Mouse (Mus musculus) bone marrow, adult 2 months (tissue): ENCODE data around the gene Kcnk5. TPM values are rescaled to one million over a fixed set of nuclear protein-coding genes. Genes with fewer than 3 reads are reported as not detected.

ENCODE experiments used
- H3K27ac ChIP-seq: fragments of 200-500 bp; 2 replicates; pipeline ENCODE4 v1.5.1; 2012; ENCODE audit warnings: low read depth, mild to moderate bottlenecking, control low read depth, inconsistent platforms, low read length; ENCODE audit not compliant: control insufficient read depth, poor library complexity, insufficient read depth
- H3K4me1 ChIP-seq: fragments of 200-500 bp; 2 replicates; pipeline ENCODE4 v1.6.1; 2011; ENCODE audit warnings: low read length; ENCODE audit not compliant: control insufficient read depth, insufficient read depth
- H3K4me3 ChIP-seq: fragments of 200-500 bp; replicated peaks from 2 replicates; pipeline ENCODE3; 2011; ENCODE audit warnings: mild to moderate bottlenecking, low read depth, low read length, control low read depth; ENCODE audit not compliant: control insufficient read depth
- CTCF ChIP-seq: fragments of 200-500 bp; IDR thresholded peaks from 2 replicates; pipeline ENCODE4 v1.5.1; 2011; ENCODE audit warnings: low read length, control low read depth; ENCODE audit not compliant: control insufficient read depth, insufficient read depth
- POLR2A ChIP-seq: fragments of 200-500 bp; IDR thresholded peaks from 2 replicates; pipeline ENCODE4 v1.6.1; 2011; ENCODE audit warnings: low read depth, mild to moderate bottlenecking, control low read depth, low read length, borderline replicate concordance; ENCODE audit not compliant: control insufficient read depth
- WGBS: fragments of 180-500 bp; shearing (Covaris S2); methylation state at CpG from one replicate; pipeline ENCODE4 v1.1.7; 2018; 5-methylcytosine and 5-hydroxymethylcytosine counted together
- polyA plus RNA-seq: library from polyadenylated mRNA; stranded (reverse); fragments of >200 nt; gene quantifications from 2 replicates; pipeline ENCODE4 v1.2.4, GENCODE M21; 2011; ENCODE audit warnings: low replicate concordance; ENCODE audit not compliant: missing spikeins, insufficient read depth, insufficient read length

Gene Kcnk5
- polyA plus RNA-seq, 1 experiment, result 5.4 TPM

DNA sequence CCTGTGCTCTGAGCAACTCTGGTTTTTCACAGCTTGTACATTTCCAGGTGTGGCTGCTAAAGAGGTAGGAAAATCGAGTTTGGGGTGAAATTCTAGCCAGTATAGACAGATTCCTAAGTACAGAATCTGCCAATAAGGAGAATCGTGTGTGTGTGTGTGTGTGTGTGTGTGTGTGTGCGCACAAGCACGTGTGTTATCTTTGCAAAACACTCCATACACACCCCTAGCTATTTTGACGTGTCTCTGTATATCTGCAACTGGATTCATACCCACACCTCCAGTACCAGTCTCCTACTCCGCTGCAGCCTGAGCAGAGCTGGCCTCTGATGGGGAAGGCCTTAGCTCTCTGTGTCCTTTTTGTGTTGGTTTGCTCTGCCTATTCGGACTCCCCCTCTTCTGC is 28.3 kb upstream of the Kcnk5 start:
- TF ChIP-seq POLR2A (no peak), CTCF (no peak)
- WGBS, result 65% methylated on average over 7 of the region's 7 CpGs
- H3K4me1 ChIP-seq, result no peaks in the 10 kb centered on the region
- no peak overlapping the region for H3K4me3 ChIP-seq
- H3K27ac ChIP-seq, result no peak overlapping the region

DNA sequence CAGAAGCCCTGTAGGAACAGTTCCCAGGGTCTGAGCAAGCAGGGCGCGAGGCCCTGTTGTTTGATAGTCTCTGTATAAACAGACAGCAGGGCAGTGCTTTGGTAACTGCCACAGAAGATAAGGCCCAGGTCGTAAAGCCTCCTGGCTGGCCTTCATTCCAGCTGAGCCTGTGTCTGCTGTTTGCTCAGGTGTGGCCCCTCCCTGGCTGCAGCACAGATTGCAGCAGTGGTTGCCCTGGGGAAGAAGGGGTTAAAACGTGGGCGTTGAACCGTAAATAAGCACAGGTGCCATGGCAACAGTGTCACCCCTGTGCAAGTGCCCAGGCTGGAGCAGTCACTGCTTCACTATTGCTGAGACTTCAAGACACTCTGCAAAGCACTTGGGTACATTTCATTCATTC is 26.8 kb upstream of the Kcnk5 start:
- WGBS, result 63% methylated on average over 6 of the region's 6 CpGs
- no peak overlapping the region; the same call in 1 of the 2 replicates for H3K27ac ChIP-seq
- H3K4me3 ChIP-seq, result no peak overlapping the region

DNA sequence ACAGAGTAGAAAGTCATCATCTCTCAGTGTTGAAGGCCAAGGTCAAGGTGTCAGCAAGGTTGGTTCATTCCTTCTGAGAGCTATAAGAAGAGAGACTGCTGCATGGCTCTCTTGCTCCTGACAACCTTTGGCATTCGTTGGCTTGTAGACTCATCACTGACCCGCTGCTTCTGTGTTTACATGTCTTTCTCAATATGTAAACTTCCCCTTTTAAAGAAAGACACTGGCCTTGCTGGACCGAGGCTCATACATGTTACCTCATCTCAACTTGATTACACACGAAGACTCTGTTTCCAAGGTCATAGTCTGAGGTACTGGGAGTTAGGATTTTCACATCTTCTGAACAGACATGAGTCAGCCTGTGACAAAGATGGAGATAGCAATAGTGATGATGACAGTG is 24.1 kb upstream of the Kcnk5 start:
- Histone ChIP-seq H3K4me1 (no peaks in the 10 kb centered on the region), H3K27ac (no peak overlapping the region), H3K4me3 (no peak overlapping the region)
- no peak for TF ChIP-seq CTCF
- no peak for TF ChIP-seq POLR2A
- WGBS, result 59% methylated on average over 4 of the region's 4 CpGs

More for the DNA sequence above, 26.8 kb upstream of the Kcnk5 start:
- TF ChIP-seq CTCF (no peak), POLR2A (no peak)
- H3K4me1 ChIP-seq, result no peaks in the 10 kb centered on the region

DNA sequence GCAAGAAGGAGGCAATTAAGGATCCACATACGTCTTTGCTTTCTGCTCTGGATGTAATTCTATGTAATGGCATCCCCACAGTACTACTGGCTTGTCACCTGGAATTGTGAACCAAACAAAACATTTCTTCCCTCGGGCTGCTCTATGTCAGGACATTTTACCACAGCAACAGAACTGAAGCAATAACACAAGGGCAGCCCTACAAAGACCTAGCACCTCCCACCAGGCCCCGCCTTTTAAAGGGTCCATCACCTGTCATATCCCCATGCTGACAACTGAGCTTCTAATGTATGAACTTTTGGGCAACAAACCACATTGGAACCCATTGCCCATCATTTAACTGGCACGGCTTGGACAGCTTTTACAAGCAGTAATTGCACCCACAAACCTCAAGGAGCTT is 21.7 kb upstream of the Kcnk5 start:
- Histone ChIP-seq H3K4me3 (no peak overlapping the region), H3K27ac (no peak overlapping the region), H3K4me1 (no peaks in the 10 kb centered on the region)
- 41% methylated on average over 4 of the region's 4 CpGs for WGBS
- TF ChIP-seq CTCF (no peak), POLR2A (no peak)

DNA sequence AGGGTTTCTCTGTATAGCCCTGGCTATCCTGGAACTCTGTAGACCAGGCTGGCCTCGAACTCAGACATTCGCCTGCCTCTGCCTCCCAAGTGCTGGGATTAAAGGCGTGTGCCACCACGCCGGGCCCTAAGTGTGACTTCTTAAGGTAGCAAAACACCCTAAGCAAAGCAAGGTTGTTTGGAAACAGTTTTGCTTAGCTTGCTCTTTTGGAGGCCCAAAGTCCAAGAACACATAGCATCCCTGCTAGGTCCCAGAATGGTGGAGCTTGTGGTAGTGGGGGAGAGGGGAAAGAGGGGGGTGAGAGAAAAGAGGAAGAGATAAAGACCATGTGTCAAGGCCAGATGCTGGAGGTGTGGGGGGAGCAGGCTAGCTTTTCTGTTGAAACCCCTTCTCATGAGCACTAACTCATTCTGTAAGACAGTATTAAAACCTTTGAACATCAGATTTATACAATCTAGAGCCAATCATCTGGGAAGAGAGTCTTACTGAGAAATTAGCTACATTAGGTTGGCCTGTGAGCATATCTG is 21.1 kb upstream of the Kcnk5 start:
- Histone ChIP-seq H3K4me1 (no peaks in the 10 kb centered on the region), H3K4me3 (no peak overlapping the region), H3K27ac (no peak overlapping the region)
- TF ChIP-seq CTCF, result no peak
- TF ChIP-seq POLR2A, result no peak
- 75% methylated on average over 5 of the region's 5 CpGs for WGBS

DNA sequence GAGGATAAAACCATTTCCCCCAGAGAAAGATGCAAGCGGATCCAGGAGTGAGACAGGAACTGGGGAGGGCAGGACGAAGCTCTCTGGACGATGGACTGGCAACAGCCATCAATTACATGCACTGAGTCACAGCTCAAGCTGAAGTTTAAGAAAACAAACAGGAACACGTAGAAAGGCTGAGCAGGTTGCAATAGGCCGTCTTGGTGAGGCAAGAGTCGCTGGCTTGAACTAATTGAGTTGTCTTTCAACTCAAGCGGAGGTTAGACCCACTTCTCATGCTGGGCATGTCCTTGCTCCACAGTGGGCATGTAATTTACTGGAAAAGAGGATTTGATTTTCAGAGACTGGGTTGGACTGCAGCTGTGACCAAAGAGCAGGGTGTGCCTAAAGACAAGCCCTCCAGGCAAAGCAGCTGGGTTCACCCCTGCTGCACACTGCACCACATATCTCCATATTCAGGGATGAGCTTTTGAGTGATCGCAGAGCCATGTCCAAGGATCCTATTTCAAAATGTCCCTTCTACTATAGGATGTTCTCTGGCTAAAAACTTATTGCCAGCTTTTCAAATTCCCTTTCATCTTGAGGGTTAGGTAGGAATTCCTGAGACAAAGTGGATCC is 19.6 kb upstream of the Kcnk5 start:
- H3K27ac ChIP-seq, result no peak overlapping the region
- no peaks in the 10 kb centered on the region; the same call in 1 of the 2 replicates for H3K4me1 ChIP-seq
- TF ChIP-seq CTCF (no peak), POLR2A (no peak)
- H3K4me3 ChIP-seq, result no peak overlapping the region
- 83% methylated on average over 8 of the region's 8 CpGs for WGBS

DNA sequence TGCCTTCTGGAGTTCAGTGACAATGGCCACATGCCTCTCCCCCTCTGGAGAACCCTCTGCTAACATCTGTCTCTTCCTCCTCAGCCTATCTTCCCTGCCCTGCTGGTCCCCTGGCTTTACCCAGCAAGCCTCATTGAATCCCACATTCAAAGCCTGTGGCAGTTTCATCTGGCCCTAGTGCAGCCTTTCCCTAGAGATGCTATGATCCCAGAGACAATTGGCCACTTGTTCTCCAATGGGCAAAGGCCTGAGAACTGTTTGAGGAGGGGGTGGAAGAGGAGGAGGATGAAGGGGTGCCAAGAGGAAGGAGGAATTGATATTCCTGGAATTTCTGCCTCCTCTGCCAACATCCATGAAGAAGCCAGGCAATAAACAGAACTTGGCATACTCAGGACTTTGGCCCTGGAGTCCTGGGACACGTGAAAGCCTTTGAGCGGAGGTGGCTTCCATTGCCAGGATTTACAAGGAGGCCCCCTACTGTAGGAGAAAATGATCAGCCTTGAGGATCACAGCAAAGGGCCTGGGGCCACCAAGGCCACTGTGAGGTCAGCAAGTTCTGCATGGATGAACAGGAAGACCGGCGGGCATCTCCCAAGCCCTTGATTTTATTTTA is 11.6 kb upstream of the Kcnk5 start:
- Histone ChIP-seq H3K4me1 (no peaks in the 10 kb centered on the region; the same call in 1 of the 2 replicates), H3K4me3 (no peak overlapping the region), H3K27ac (no peak overlapping the region)
- WGBS, result 92% methylated on average over 4 of the region's 4 CpGs
- TF ChIP-seq CTCF (no peak), POLR2A (no peak)

DNA sequence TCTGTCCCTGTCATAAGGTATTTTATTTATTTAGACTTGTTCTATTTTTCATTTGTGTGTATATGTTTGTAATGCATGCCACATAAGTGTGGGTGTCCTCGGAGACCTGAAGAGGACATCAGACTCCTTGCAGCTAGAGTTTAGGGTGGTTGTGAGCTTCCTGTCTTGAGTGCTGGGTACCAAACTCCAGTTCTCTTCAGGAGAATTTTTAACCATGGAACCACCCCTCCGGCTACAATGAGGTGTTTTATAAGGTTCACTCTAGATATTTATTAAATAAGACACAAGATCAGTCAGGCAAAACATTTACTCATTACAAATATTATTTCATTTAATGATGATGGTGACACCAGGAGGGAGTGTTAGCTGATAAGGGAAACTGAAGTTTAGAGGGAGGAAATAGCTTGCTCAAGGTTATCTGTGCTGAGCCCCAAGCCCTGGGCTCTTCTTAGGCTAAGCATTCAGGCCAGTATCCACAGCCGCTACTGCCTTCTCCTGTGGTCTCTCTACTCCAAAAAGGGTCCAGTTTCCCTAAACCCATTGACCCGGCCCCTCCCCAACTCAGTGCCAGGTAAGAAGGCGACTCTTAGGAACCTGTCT is 9.6 kb upstream of the Kcnk5 start:
- TF ChIP-seq POLR2A (no peak), CTCF (no peak)
- Histone ChIP-seq H3K4me1 (no peaks in the 10 kb centered on the region; the same call in 1 of the 2 replicates), H3K4me3 (no peak overlapping the region), H3K27ac (no peak overlapping the region)
- 72% methylated on average over 5 of the region's 5 CpGs for WGBS

DNA sequence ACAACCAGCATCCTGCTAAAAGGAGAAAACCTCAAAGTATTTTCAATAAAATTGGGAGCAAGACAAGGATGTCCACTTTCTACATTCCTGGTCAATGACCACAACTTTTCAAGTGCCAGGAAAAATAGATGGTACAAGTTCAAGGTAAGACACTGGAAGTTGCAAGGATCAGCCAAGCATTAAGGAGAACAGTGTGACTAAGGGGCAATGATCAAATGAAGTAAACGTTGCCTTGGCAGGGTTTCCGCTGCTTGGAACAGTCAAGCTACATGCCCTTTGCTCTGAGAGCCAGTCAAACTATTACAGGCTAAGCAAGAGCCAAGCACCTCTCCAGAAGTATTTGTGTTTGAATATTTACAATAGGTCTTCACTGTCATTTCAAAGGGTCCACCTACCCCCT is 8.1 kb upstream of the Kcnk5 start:
- Histone ChIP-seq H3K27ac (no peak overlapping the region), H3K4me1 (no peaks in the 10 kb centered on the region), H3K4me3 (no peak overlapping the region)
- no peak for TF ChIP-seq POLR2A
- TF ChIP-seq CTCF, result no peak
- 76% methylated on average over 2 of the region's 2 CpGs for WGBS
